Mouse (Mus musculus) G1E (cell line): ENCODE measurements at regions not wholly inside any gene's neighbourhood (a gene's known extent, or its start where the extent isn't known, plus 50 kb on each side); places are given as distances from the start of the nearest gene placed in this dataset.

Source experiments
- CTCF ChIP-seq: IDR thresholded peaks from 2 replicates; pipeline ENCODE4 v1.5.1; 2012; ENCODE audit warnings: low read depth, low read length, inconsistent platforms, mixed read lengths
- GATA1 ChIP-seq: IDR thresholded peaks from 2 replicates; pipeline ENCODE4 v1.6.1; 2012; ENCODE audit warnings: borderline replicate concordance, low read length, inconsistent platforms, mixed read lengths
- GATA2 ChIP-seq: IDR thresholded peaks from 2 replicates; pipeline ENCODE4 v1.6.1; 2012; ENCODE audit warnings: low read depth, low read length, inconsistent platforms, borderline replicate concordance
- POLR2AphosphoS5 ChIP-seq: IDR thresholded peaks from 2 replicates; pipeline ENCODE4 v1.6.1; 2012; ENCODE audit warnings: low read depth, low read length, inconsistent platforms; ENCODE audit not compliant: insufficient replicate concordance
- TAL1 ChIP-seq: conservative IDR thresholded peaks from 2 replicates; pipeline ENCODE4 v1.6.1; 2012; ENCODE audit warnings: low read depth, low read length, inconsistent platforms, mixed read lengths

GRCm38 (mm10) chr10:120610076-120610475, 133.8 kb upstream of the Hmga2 start:
- TF ChIP-seq CTCF: no peak
- TF ChIP-seq TAL1: no peak
- no peak for TF ChIP-seq POLR2AphosphoS5
- no peak for TF ChIP-seq GATA1
- no peak for TF ChIP-seq GATA2
